Mouse (Mus musculus) megakaryocyte-erythroid progenitor cell, adult 5 weeks (primary cell): Measurements from ENCODE around the gene Vmn1r208. TPM values are rescaled to one million over a fixed set of nuclear protein-coding genes. Genes with fewer than 3 reads are reported as not detected.

Experiments used
- polyA plus RNA-seq: library from polyadenylated mRNA; stranded (reverse); fragments of >175 nt; gene quantifications from 2 replicates; pipeline ENCODE4 v1.2.3, GENCODE M21; 2012

Vmn1r208 gene
- polyA plus RNA-seq, result not detected in 2 replicates

GRCm38 (mm10) chr13:22777300-22777699 is at the start of gene Vmn1r208:
Vmn1r208 (minus strand) TSS chr13:22777400.

GRCm38 (mm10) chr13:22809582-22809981 is 32.4 kb upstream of the Vmn1r208 start, which contains the start of gene Vmn1r209:
Vmn1r209 (minus strand) TSS chr13:22809682.

GRCm38 (mm10) chr13:22729529-22729928 is 47.7 kb downstream of the Vmn1r208 start, which contains the start of gene Vmn1r207-ps:
Vmn1r207-ps (minus strand) TSS chr13:22729629.

Other genes starting within 250 kb of the Vmn1r208 start
- not detected in 2 replicates for gene Vmn1r204, start 224.2 kb downstream of the Vmn1r208 start, polyA plus RNA-seq
- not detected in 2 replicates for gene Vmn1r205, start 184.4 kb downstream of the Vmn1r208 start, polyA plus RNA-seq
- 0.02 TPM in 1 of 2 replicates, not detected in the other for gene Vmn1r206, start 153.1 kb downstream of the Vmn1r208 start, polyA plus RNA-seq
- gene Vmn1r207-ps, start 47.8 kb downstream of the Vmn1r208 start, polyA plus RNA-seq, result not detected in 2 replicates
- gene Vmn1r209, start 32.3 kb upstream of the Vmn1r208 start, polyA plus RNA-seq, result not detected in 2 replicates
- not detected in 2 replicates for gene Vmn1r210, start 53.9 kb upstream of the Vmn1r208 start, polyA plus RNA-seq
- gene Vmn1r211, start 80.2 kb upstream of the Vmn1r208 start, polyA plus RNA-seq, result not detected in 2 replicates
- gene Vmn1r212, start 106.8 kb upstream of the Vmn1r208 start, polyA plus RNA-seq, result not detected in 2 replicates
- not detected in 2 replicates for gene Vmn1r213, start 230.3 kb upstream of the Vmn1r208 start, polyA plus RNA-seq